Mouse (Mus musculus) MEL-GATA-1-ER (cell line): ENCODE results near the gene Nt5dc1.
"Not testable (repeated sequence)": the region's sequence is repeated elsewhere in the genome, so short reads cannot be mapped to it uniquely, and the experiment has no call there.

Experiments used
- DNase-seq: peaks from one replicate; pipeline ENCODE4 v3.0.0-alpha.2; 2012; ENCODE audit warnings: low read depth; ENCODE audit errors: extremely low read depth

The Nt5dc1 gene

DNA sequence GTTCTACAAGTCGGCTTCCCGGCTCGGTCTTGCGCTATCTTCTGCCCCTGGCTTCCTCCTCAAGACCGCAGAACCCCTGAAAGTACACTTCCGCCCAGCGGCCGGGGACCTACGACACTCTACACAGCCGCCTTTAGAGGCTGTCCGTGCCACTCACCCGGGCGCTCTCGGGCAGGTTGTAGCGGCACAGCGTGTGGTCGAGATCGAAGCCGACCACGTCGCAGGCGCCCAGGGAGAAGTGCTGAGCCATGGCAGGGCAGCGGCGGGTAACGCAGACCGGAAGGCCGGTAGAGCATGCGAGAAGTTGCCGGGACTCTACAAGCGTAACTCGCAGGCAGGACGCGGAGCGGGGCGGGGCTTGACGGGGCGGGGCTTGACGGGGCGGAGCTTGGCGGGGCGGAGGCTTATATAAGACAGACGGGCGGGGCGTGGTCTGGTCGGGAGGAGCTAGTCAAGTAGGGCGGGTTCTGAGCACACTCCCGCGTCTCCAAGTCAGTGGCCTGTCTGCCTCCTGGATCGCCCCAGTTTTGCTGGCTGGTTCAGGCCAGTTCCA, at the start of gene Nt5dc1:
Nt5dc1 (minus strand) TSS at position 349 of the 553 bp plus-strand sequence.
- peak; percentile 66 for DNase-seq

DNA sequence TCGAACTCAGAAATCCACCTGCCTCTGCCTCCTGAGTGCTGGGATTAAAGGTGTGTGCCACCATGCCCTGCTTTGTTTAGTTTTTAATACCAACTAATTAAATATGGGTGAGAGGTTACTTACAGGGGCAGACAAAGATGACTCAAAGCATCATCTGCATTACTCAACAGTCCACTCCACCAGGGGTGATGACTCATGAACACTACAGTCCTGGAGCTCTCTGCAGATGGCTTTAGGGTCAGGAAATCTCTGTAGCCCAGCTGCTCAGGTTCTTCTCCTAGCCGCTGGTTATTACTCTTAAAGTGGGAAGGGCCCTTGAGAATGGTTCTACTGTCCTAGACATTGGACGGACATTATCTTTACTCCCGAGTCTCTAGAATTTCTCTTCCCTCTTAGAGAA, 46.0 kb upstream of the Nt5dc1 start:
- DNase-seq, result no peak

DNA sequence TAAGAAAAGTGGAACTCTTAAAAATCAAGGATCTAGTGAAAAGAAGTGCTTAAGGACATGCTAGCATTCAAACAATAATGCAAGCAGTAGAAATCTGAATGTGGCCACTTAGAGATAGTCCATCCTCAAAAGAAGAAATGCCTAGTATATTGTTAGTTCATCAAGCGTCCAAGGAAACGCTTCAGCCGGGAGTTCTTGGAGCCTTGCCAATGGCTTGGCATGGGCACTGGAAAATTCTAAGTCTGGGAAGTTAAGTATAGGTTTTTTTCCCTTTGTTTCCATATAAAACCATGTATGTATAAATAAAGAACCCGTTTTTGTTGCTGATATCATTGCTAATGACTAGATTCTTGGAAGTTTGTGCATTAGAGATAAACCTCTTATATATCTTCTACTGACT, 43.1 kb upstream of the Nt5dc1 start:
- no peak for DNase-seq

DNA sequence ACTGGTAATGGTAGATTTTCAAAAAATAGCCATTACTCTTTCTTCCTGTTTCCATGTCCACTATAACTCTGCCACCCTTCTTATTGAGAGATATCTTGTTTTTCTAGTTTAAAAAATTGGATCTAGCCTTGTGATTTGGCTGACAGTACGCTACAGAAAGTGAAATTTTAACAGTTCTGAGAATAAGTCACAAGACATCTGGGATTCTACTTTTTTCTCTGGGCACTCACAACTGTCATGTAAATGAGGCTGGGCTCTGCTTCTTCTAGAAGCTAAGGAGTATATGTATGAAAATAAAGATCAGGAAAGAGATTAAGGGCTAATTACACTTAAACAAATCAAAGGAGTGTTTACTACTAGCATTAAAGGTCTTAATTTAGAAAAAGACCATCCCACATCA, 31.1 kb upstream of the Nt5dc1 start:
- DNase-seq, result no peak

DNA sequence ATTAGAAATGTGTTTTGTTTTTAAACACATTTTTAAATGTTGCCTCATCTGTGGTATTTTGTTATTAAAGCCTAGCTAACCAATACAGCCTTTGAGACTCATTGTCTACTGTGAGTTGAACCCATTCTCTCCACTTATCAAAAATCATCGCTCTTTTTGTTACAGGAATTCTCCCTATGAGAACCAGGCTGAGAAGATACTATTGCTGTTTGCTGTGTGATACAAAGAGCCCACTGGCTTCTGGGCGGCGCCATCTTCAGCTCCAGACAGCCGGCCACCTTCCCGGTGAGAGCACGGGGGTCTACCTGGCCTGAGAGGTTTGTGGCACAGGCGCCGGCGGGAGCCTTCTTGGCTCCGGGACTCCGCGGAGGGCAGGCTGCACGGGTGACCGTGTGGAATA, 15.8 kb upstream of the Nt5dc1 start:
- DNase-seq, result not testable (repeated sequence)

DNA sequence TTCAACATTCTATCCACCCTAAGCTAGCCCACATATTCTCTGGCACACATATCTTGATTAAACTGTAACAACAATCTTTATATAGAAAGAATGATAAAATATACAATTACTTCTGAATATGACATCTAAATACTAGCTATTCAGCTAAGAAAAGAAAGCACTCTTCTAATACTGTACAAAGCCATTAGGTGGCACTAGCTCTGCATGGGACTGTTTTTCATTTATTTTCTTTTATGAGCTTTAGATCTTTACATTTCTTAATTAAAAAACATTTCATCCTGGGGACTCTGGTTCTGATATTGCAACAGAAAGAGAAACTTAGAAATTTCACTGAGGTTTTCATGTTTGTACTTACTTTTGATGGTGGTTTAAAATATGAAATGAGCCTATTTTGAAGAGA, 13.4 kb upstream of the Nt5dc1 start:
- no peak for DNase-seq

DNA sequence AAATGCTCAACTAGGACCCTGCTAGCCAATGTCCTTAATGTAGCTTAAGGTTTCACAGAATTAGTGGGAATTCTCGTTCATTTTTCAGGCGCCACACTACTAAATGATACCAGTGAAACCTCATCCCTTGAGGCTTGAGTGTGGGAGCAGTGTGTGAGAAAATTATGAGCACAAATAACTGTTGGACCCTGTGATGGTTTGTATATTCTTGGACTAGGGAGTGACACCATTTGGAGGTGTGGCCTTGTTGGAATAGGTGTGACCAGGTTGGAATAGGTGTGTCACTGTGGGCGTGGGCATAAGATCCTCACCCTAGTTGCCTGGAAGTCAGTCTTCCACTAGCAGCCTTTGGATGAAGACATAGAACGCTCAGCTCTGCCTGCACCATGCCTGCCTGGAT, 442 bp upstream of the Nt5dc1 start:
- DNase-seq, result not testable (repeated sequence)

DNA sequence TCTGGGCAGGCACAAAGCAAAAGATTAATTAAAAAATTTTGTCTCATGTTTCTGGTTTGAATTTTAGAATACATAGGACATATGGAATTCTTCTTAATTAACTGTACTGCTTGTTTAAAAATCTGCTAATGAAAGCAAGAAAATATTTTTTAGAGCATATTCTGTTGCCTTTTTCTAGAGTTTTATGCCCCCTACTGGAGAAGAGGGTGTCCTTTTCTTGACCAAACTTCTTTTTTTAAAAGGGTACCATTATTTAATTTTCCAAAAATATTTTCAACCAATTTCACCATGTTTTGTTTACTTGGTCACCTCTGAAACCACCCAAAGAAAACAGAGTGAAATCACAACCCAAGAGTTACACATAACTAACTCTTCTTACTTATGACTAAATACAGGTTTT, 19.1 kb downstream of the Nt5dc1 start:
- no peak for DNase-seq

DNA sequence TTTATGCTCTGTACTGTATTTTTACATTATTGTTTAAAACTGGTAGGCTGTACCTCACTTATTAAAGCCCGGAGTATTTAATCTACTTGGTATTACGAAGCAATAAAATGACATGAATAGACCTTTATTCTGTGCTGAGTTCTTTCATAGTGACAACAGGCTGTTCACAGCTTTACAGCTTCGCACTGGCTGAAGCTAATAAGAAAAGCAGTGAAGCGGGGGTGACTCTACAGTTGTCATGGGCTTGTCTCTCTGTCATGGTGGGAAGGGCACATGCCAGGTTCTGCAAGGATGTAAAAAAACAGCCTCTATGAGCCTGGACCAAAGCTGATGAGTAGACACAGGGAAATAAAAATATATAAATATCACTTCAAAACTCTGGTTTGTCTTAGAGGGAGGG, 21.4 kb downstream of the Nt5dc1 start:
- DNase-seq, result no peak

DNA sequence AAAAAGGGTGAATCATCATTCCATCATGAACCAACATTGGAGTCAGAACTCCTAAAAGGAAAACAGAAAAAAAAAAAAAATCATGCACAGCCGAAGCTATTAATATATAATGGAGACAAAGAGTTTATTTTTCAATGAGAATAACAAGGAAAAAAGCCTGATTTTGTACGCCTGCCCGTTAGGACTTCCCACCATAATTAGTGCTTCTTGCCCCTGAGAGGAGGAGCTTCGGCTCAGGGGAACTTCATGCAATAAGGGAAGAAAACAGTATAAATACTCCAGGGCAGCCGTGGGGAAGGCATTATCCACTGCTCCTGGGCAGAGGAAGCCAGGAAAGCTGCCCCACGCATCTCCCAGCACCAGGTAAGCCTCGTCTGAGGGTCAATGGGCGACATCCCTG, 28.7 kb downstream of the Nt5dc1 start, which contains the start of gene Col10a1:
Col10a1 (plus strand) TSS at position 301 of the 400 bp plus-strand sequence.
- no peak for DNase-seq

DNA sequence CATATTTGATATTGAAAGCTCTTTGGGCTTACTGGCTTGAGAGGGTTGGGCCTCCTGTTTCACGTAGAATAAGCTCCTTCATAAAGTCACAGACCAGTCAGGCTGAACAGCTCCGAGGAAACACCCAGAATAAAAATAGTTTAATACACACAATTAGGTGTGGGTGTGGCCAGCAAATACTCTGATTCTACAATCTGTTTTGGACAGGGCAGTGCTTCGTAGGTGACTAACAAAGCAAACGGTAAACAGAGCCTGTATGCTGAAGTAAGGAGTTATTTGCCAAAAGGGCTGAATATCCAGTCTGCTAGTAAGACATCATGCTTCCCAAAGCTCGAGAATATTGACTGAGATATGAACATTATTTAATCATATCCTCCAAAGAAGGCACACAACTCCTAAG, 32.7 kb downstream of the Nt5dc1 start:
- no peak for DNase-seq

DNA sequence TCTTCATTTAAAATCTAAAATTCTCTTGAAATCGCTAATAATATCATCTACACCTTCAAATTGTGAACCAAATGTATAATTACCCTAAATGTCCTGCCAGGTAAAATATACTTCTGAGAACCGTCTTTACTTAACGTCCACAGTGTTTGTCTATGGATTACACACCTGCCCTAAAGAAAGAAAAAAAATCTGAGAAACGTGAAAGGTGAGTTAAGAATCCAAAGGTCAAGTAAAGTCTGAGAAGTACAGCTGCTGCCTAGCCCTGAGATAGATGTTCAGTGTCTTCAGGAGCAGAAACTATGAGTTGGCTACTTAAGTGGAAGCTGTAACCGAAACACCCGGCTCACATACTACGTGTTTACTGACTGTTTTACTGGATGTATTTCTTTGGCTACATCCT, 45.0 kb downstream of the Nt5dc1 start:
- DNase-seq, result no peak

DNA sequence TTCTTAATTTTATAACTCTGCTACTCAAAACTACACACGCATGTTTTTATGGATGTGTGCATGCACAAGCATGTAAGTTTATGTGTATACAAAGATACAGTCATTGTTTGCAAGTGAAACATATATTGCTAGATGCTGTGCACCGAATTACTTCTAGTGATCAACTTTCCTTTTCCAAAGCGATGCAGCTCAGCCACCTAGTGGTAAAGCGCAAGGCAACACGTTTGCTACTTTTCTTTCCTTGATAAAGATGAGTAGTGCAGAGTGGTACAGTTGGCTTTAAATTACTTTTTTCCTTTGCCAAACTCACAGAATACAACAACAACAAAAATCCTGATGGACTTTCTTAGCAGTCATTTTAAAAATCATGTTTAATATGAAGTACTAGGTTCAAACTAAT, 50.2 kb downstream of the Nt5dc1 start:
- no peak for DNase-seq

DNA sequence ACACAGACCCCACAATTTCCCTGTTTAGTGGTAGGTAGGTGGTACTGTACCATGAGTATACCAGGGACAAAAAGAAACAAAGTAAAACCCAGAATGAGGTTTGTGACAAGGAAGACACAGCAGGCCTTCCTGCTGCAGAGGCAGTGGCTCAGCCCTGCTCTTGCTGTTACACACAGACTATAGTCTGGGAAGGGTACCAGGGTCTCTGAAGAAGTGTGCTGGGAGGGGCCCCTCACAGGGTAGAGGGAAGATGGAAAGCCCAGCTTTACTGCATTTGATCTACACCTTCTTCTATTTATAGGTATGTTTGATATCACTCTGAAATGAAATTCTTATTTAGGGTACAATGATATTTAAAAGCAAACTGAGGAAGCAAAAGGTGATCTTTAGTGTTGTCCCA, 54.6 kb downstream of the Nt5dc1 start:
- no peak for DNase-seq

DNA sequence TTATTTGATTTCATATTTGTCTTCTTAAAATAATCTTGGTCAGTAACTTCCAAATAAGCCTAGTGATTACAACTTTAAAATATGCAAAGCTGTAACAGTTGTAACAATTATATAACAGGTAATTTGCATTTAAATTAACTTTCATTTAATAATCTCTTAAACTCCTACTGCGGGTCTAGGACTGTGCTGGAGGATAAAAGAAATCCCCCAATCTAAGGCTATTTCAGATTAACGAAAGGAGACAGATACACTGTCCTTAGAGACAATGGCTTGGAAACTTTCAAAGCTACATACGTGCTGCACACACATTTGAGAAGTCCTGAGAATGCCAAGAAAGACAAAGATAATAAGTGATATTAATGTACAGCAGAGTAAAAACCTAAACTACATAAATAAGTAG, 60.1 kb downstream of the Nt5dc1 start:
- DNase-seq, result no peak

DNA sequence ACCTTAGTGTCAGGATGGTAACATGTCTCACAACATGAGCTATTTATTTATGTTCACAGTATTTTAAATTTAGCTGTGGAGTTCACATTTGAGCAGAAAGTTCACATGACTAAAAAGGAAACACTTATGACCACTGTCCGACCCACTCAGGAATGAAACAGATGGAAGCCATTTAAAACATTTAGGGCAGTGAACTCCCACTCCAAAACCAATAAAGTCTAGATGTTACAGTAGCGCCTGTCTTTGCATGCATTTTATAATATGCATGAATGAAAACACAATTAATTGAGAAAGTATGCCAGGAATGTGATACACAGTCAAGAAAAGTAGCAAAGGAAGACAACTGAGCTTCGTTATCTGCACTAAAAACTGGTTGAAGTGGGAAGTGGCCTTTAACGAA, 66.2 kb downstream of the Nt5dc1 start:
- DNase-seq, result no peak

DNA sequence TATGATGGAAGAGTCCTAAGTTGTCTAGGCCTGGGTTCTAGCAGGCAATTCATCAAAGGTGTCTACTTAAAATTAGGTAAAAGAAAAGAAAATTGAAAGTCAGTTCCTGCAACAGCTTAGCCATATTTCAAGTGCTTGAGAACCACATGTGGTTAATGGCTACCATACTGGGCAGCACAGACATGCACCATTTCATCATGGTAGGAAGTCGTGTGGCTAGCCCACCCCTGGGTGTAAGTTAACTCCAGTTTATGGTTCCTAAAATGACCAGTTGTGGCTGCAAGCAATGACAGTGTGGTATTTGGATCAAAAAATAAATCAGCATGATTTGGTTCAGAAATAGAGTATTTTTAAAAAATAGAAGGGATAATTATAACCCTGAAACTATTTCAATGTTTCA, 76.5 kb downstream of the Nt5dc1 start:
- DNase-seq, result no peak

DNA sequence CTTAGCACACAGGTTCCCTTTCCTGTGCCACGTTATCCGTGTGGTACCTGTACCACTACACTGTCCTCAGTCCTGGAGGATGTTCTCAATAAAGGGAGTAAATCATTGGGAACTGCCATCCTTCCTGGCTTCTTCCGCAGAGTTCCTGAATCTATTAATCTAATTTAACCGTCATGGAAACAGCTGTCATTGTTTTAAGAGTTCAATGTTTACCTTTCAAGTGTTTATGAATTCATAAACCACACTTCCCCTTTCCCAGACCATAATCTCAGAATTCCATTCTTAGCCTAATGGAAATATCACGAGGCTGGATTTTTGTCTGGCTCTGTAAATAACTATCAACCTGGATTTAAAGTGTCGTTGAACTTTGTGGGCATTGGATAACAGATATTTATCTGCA, 77.3 kb downstream of the Nt5dc1 start:
- DNase-seq, result no peak

DNA sequence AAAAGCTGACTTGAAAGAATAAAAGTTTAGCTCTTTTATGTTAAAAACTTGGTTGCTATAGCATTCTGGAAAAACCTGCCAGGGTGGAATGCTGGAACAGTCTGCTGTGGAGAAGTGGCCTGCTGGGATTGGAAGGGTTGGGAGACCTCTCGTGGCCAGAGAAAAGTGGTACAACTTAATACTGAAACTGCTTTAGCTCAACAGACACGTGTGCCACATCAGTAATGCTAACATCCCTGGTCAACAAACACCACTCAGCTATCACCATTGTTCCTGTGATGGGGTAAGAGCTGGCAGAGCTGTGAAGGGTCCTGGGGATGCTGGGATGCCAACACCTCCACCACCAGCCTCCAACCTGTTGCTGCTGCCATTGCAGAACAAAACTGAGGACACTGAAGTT, 90.0 kb downstream of the Nt5dc1 start:
- no peak for DNase-seq

DNA sequence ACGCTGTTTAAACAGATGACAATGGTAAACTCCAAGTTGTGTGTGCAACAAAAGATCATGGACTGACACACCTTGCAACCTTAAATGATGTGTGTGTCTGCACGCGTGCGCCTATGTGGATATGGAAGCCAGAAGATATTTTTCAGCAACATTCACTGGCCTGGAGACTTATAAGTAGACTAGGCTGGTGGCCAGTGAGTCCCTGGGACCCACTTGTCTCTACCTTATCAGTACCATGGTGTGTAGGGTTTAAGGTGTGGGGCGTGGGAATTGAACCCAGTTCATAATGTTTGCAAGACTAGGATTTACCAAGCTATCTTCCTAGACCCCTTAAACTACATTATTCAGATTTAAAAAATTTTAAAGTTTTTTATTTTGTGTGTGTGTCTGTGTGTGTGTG, 91.2 kb downstream of the Nt5dc1 start:
- DNase-seq, result no peak

DNA sequence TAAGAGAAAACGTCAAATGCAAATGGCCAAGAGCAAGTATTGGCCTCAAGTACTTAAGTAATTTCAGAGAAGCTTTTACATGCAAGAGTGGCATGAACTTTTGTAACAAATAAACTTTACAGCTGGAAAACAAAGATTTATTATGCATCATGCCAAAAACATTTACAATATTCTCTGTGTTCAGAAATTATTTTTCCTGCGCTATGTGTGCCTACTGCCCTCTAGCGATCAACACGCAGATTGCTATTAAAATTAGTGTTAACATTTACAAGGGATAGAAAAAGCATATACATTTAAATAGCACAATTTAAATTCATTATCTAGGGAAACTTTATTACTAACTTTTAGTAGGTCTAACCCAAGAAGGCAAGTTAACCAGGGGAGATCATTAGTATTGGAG, 91.7 kb downstream of the Nt5dc1 start:
- DNase-seq, result peak; percentile 16

DNA sequence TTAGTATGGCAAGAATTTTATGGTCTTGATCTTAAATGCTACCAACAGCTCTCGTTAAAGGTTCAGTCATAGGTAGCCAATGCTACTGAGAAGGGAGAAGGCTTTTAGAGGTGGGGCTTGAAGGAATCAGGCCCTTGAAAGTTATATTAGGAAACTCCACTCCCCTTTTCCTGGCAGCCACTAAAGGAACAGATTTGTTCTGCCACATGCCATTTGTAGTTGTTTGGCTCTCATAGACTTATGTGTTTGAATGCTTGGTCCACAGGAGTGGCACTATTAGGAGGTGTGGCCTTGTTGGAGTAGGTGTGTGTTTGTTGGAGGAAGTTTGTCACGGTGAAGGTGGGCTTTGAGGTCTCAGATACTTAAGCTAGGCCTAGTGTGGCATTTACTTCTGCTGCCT, 97.5 kb downstream of the Nt5dc1 start:
- no peak for DNase-seq

DNA sequence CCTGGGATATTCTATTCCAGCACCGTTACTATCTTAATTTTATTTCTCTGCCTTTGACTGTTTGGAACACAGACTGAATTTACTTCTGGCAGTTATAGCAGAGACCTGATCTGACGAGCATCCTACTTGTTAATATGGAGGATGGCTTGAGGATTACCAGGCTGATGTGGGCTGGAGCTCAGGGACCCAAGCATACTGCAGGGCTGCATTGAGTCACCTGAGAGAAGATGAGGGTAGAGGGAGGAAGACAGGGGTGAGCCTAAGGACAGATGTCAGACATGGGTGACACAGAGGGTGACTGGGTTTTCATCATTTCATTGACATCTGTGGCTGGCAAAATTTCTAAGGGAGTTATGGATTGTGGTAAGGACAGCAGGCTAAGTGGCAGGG, 101.1 kb downstream of the Nt5dc1 start:
- DNase-seq, result no peak

DNA sequence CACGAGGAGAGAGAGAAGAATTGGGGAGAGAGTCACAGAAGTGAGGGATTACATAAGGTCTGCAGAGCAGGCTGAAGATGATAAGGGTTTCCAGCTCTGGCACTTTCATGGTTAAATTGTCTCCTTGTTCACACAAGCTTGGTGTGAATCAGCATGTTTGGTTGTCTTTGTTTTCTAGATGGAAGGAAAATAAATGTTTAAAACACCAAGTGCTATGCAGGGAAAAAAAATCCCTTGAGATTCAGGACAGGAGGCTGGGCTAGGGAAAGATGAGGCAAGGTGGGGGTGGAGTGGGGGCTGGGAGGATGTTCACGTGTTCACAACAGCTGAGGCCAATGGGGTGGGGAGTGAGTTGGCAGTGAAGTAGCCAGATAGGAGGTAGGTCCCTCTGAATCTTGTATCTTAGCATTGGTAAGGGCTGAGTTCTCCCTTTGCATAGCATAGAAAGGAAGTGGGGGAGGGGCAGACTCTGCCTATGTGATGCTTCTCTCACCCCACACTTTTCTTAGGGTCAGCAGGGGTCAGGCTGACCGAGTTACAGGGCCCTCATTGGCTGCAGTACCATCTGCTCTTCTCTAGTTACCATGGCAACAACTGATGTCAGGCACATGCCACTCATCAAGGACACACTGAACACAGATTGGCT, 101.7 kb downstream of the Nt5dc1 start:
- DNase-seq, result no peak
